Mouse (Mus musculus) forebrain, embryonic 16.5 days (tissue): ENCODE data around the gene Mylk2. TPM values are rescaled to one million over a fixed set of nuclear protein-coding genes. Genes with fewer than 3 reads are reported as not detected.
A peak's percentile ranks its signal among the peaks of the same experiment; 100 is the strongest.

Experiments used
- ATAC-seq: fragments of 200-750 bp; cut with Nextera tagmentation; 2 replicates; pipeline ENCODE4 v1.8.0; 2017; ENCODE audit warnings: mild to moderate bottlenecking, moderate library complexity
- H3K27ac ChIP-seq: fragments of 300-500 bp; sonication (generic); 2 replicates; pipeline ENCODE4 v1.5.1; 2014; ENCODE audit warnings: low read length, control low read depth
- H3K27me3 ChIP-seq: fragments of 300-500 bp; sonication (generic); replicated peaks from 2 replicates; pipeline ENCODE4 v1.6.1; 2014; ENCODE audit warnings: low read length; ENCODE audit not compliant: control insufficient read depth, insufficient read depth
- H3K36me3 ChIP-seq: fragments of 300-500 bp; sonication (generic); 2 replicates; pipeline ENCODE4 v1.6.1; 2014; ENCODE audit not compliant: control insufficient read depth, insufficient read depth
- H3K4me1 ChIP-seq: fragments of 300-500 bp; sonication (generic); replicated peaks from 2 replicates; pipeline ENCODE4 v1.6.1; 2014; ENCODE audit warnings: low read length; ENCODE audit not compliant: control insufficient read depth, insufficient read depth
- H3K4me2 ChIP-seq: fragments of 300-500 bp; sonication (generic); 2 replicates; pipeline ENCODE4 v1.6.1; 2014; ENCODE audit warnings: mild to moderate bottlenecking, low read length, control low read depth
- H3K4me3 ChIP-seq: fragments of 300-500 bp; sonication (generic); replicated peaks from 2 replicates; pipeline ENCODE4 v1.5.1; 2014; ENCODE audit warnings: mild to moderate bottlenecking, low read length, control low read depth
- H3K9ac ChIP-seq: fragments of 300-500 bp; sonication (generic); replicated peaks from 2 replicates; pipeline ENCODE4 v1.6.1; 2014; ENCODE audit warnings: low read depth, low read length, control low read depth
- H3K9me3 ChIP-seq: fragments of 300-500 bp; sonication (generic); 2 replicates; pipeline ENCODE4 v1.6.1; 2016; ENCODE audit warnings: low read length; ENCODE audit not compliant: control insufficient read depth
- WGBS: fragments of 180-500 bp; shearing (Covaris S2); extraction: QIAGEN DNeasy Blood & Tissue Kit; methylation state at CpG from one replicate; pipeline ENCODE4 v1.1.7; 2014; 5-methylcytosine and 5-hydroxymethylcytosine counted together
- polyA plus RNA-seq: library from polyadenylated mRNA; unstranded; fragments of >200 nt; fragmentation: Nextera tagmentation; extraction: Ambion mirVana; gene quantifications from 2 replicates; pipeline ENCODE4 v1.2.1, GENCODE M21; 2015

Mylk2 gene
- polyA plus RNA-seq, 1 experiment from 2014 or later: not detected

GRCm38 (mm10) chr2:152896926-152897325 lies 14.2 kb upstream of the Mylk2 start:
- WGBS: 94% methylated on average over 3 of the region's 3 CpGs
- H3K27me3 ChIP-seq: no peaks in the 10 kb centered on the region
- H3K27ac ChIP-seq: no peak overlapping the region
- H3K36me3 ChIP-seq: peaks cover 2% of the 10 kb centered on the region; the same call in 1 of the 2 replicates
- H3K4me3 ChIP-seq: no peak overlapping the region
- H3K9me3 ChIP-seq: no peaks in the 10 kb centered on the region
- no peak overlapping the region for H3K9ac ChIP-seq
- no peaks in the 10 kb centered on the region for H3K4me1 ChIP-seq
- no peak for ATAC-seq
- no peak overlapping the region for H3K4me2 ChIP-seq

GRCm38 (mm10) chr2:152899011-152899410 lies 12.1 kb upstream of the Mylk2 start:
- Histone ChIP-seq H3K9me3 (no peaks in the 10 kb centered on the region), H3K27me3 (no peaks in the 10 kb centered on the region), H3K4me3 (no peak overlapping the region), H3K9ac (no peak overlapping the region), H3K4me2 (no peak overlapping the region), H3K4me1 (no peaks in the 10 kb centered on the region), H3K36me3 (0 out of 2 replicates have a peak, but pooled peaks cover 2% of the 10 kb centered on the region), H3K27ac (no peak overlapping the region)
- ATAC-seq: no peak
- WGBS: 84% methylated on average over 6 of the region's 6 CpGs

- Histone ChIP-seq H3K4me3 (no peak overlapping the region), H3K4me1 (no peaks in the 10 kb centered on the region), H3K4me2 (no peak overlapping the region), H3K36me3 (no peaks in the 10 kb centered on the region), H3K9ac (no peak overlapping the region), H3K9me3 (no peaks in the 10 kb centered on the region), H3K27me3 (no peaks in the 10 kb centered on the region), H3K27ac (no peak overlapping the region)
- WGBS: 90% methylated on average over 15 of the region's 15 CpGs
- no peak for ATAC-seq
Observed at GRCm38 (mm10) chr2:152901296-152901695, 9.9 kb upstream of the Mylk2 start.

- WGBS: 10% methylated on average over 2 of the region's 3 CpGs
- H3K9me3 ChIP-seq: no peaks in the 10 kb centered on the region
- H3K27me3 ChIP-seq: no peaks in the 10 kb centered on the region
- H3K4me2 ChIP-seq: no peak overlapping the region
- no peak overlapping the region for H3K4me3 ChIP-seq
- no peak overlapping the region for H3K27ac ChIP-seq
- no peak overlapping the region for H3K9ac ChIP-seq
- peaks cover 12% of the 10 kb centered on the region for H3K4me1 ChIP-seq
- ATAC-seq: no peak
- no peaks in the 10 kb centered on the region for H3K36me3 ChIP-seq
Observed at GRCm38 (mm10) chr2:152902658-152903057, 8.5 kb upstream of the Mylk2 start.

GRCm38 (mm10) chr2:152903586-152903985 lies 7.6 kb upstream of the Mylk2 start:
- WGBS: 82% methylated on average over 4 of the region's 4 CpGs
- Histone ChIP-seq H3K27ac (no peak overlapping the region), H3K36me3 (no peaks in the 10 kb centered on the region), H3K4me3 (no peak overlapping the region), H3K27me3 (no peaks in the 10 kb centered on the region), H3K9me3 (no peaks in the 10 kb centered on the region), H3K4me2 (no peak overlapping the region), H3K9ac (no peak overlapping the region), H3K4me1 (peaks cover 13% of the 10 kb centered on the region)
- ATAC-seq: no peak

GRCm38 (mm10) chr2:152904127-152904643 lies 7.0 kb upstream of the Mylk2 start:
- H3K27ac ChIP-seq: no peak overlapping the region
- 78% methylated on average over 5 of the region's 5 CpGs for WGBS
- H3K9me3 ChIP-seq: no peaks in the 10 kb centered on the region
- no peaks in the 10 kb centered on the region for H3K27me3 ChIP-seq
- no peaks in the 10 kb centered on the region for H3K36me3 ChIP-seq
- H3K4me1 ChIP-seq: peaks cover 13% of the 10 kb centered on the region
- no peak overlapping the region for H3K4me3 ChIP-seq
- no peak for ATAC-seq
- H3K9ac ChIP-seq: no peak overlapping the region
- no peak overlapping the region for H3K4me2 ChIP-seq

- no peak for ATAC-seq
- H3K9ac ChIP-seq: no peak overlapping the region
- no peak overlapping the region for H3K27ac ChIP-seq
- no peak overlapping the region for H3K4me3 ChIP-seq
- H3K4me1 ChIP-seq: peaks cover 13% of the 10 kb centered on the region
- no peaks in the 10 kb centered on the region; the same call in 1 of the 2 replicates for H3K27me3 ChIP-seq
- no peaks in the 10 kb centered on the region for H3K9me3 ChIP-seq
- no peaks in the 10 kb centered on the region for H3K36me3 ChIP-seq
- H3K4me2 ChIP-seq: no peak overlapping the region
- 74% methylated on average over 11 of the region's 11 CpGs for WGBS
Observed at GRCm38 (mm10) chr2:152905036-152905829, 5.9 kb upstream of the Mylk2 start.

GRCm38 (mm10) chr2:152906274-152907037 lies 4.7 kb upstream of the Mylk2 start:
- Histone ChIP-seq H3K4me2 (no peak overlapping the region), H3K27me3 (peaks cover 2% of the 10 kb centered on the region), H3K36me3 (no peaks in the 10 kb centered on the region), H3K9me3 (no peaks in the 10 kb centered on the region), H3K27ac (no peak overlapping the region), H3K9ac (no peak overlapping the region), H3K4me1 (peaks cover 13% of the 10 kb centered on the region), H3K4me3 (no peak overlapping the region)
- peak; percentile 62; the same call in 1 of the 2 replicates for ATAC-seq
- WGBS: 60% methylated on average over 9 of the region's 9 CpGs
